Mouse (Mus musculus) CD4-positive, CD25-positive, alpha-beta regulatory T cell, adult 4 months (primary cell): Measurements from ENCODE around the gene Zfp62. TPM values are rescaled to one million over a fixed set of nuclear protein-coding genes. Genes with fewer than 3 reads are reported as not detected.

Experiments
- polyA plus RNA-seq, 2 experiments: library from polyadenylated mRNA; unstranded; fragments of 100-300 nt; shearing (Covaris generic); gene quantifications; one replicate each; pipeline ENCODE4 v1.2.1; 2017

The Zfp62 gene
- polyA plus RNA-seq, 2 experiments from 2014 or later, result 60.2 to 62.0 TPM

Other genes with a start within 250 kb of the Zfp62 start
- gene Olfr56, start 224.4 kb upstream of the Zfp62 start, polyA plus RNA-seq, result 1 to 10 TPM in 1 of 2 experiments, under 1 TPM in 1; 0.92 to 1.1 TPM
- gene 9930111J21Rik1, start 223.9 kb upstream of the Zfp62 start, polyA plus RNA-seq, result 100 to 1,000 TPM; 159 to 268 TPM
- 1 to 10 TPM; 7.0 to 8.0 TPM for gene Gm12185, start 211.1 kb upstream of the Zfp62 start, polyA plus RNA-seq
- gene Tgtp1, start 209.1 kb upstream of the Zfp62 start, polyA plus RNA-seq, result 100 to 1,000 TPM; 337 to 352 TPM
- gene 9930111J21Rik2, start 152.1 kb upstream of the Zfp62 start, polyA plus RNA-seq, result 100 to 1,000 TPM; 148 to 213 TPM
- gene Tgtp2, start 139.1 kb upstream of the Zfp62 start, polyA plus RNA-seq, result 100 to 1,000 TPM; 424 to 495 TPM
- gene Ifi47, start 126.7 kb upstream of the Zfp62 start, polyA plus RNA-seq, result 100 to 1,000 TPM; 473 to 495 TPM
- gene Olfr1396, start 88.4 kb upstream of the Zfp62 start, polyA plus RNA-seq, result under 1 TPM; 0.35 to 0.47 TPM
- gene Olfr1395, start 61.0 kb upstream of the Zfp62 start, polyA plus RNA-seq, result not detected
- not detected for gene Olfr1394, start 48.9 kb upstream of the Zfp62 start, polyA plus RNA-seq
- under 1 TPM in 1 of 2 experiments, not detected in 1; 0.35 TPM for gene Btnl9, start 16.1 kb upstream of the Zfp62 start, polyA plus RNA-seq
- 100 to 1,000 TPM in 1 of 2 experiments, 10 to 100 TPM in 1; 70.9 to 106 TPM for gene Mgat1, start 40.9 kb downstream of the Zfp62 start, polyA plus RNA-seq
- under 1 TPM in 1 of 2 experiments, not detected in 1; 0.28 TPM for gene Olfr1393, start 75.0 kb downstream of the Zfp62 start, polyA plus RNA-seq
- gene Olfr1392, start 82.0 kb downstream of the Zfp62 start, polyA plus RNA-seq, result not detected
- gene Olfr10, start 101.4 kb downstream of the Zfp62 start, polyA plus RNA-seq, result not detected
- gene Olfr1391, start 119.5 kb downstream of the Zfp62 start, polyA plus RNA-seq, result not detected
- gene Olfr1390, start 131.9 kb downstream of the Zfp62 start, polyA plus RNA-seq, result not detected
- not detected for gene Olfr1389, start 219.8 kb downstream of the Zfp62 start, polyA plus RNA-seq
- gene Olfr1388, start 233.3 kb downstream of the Zfp62 start, polyA plus RNA-seq, result not detected